Mouse (Mus musculus) heart, embryonic 16.5 days (tissue): ENCODE measurements around the gene Cd72. TPM values are rescaled to one million over a fixed set of nuclear protein-coding genes. Genes with fewer than 3 reads are reported as not detected.

Source experiments
- ATAC-seq: fragments of 200-750 bp; cut with Nextera tagmentation; replicated peaks from 2 replicates; pipeline ENCODE4 v1.8.0; 2017; ENCODE audit warnings: moderate number of reproducible peaks; ENCODE audit not compliant: insufficient read depth, low FRiP score; ENCODE audit errors: extremely low read depth
- H3K27ac ChIP-seq: fragments of 300-500 bp; sonication (generic); 2 replicates; pipeline ENCODE4 v1.5.1; 2014; ENCODE audit warnings: mild to moderate bottlenecking, low read length, control low read depth, moderate library complexity
- H3K27me3 ChIP-seq: fragments of 300-500 bp; sonication (generic); 2 replicates; pipeline ENCODE4 v1.6.1; 2014; ENCODE audit warnings: low read length, mixed read lengths; ENCODE audit not compliant: control insufficient read depth, insufficient read depth
- H3K36me3 ChIP-seq: fragments of 300-500 bp; sonication (generic); 2 replicates; pipeline ENCODE4 v1.6.1; 2014; ENCODE audit not compliant: control insufficient read depth, insufficient read depth
- H3K4me1 ChIP-seq: fragments of 300-500 bp; sonication (generic); 2 replicates; pipeline ENCODE4 v1.6.1; 2014; ENCODE audit warnings: low read length, mixed read lengths; ENCODE audit not compliant: control insufficient read depth, insufficient read depth
- H3K4me2 ChIP-seq: fragments of 300-500 bp; sonication (generic); 2 replicates; pipeline ENCODE4 v1.6.1; 2014; ENCODE audit warnings: low read depth, mild to moderate bottlenecking, control low read depth, low read length
- H3K4me3 ChIP-seq: fragments of 300-500 bp; sonication (generic); 2 replicates; pipeline ENCODE4 v1.5.1; 2014; ENCODE audit warnings: mild to moderate bottlenecking, control low read depth, low read length
- H3K9ac ChIP-seq: fragments of 300-500 bp; sonication (generic); 2 replicates; pipeline ENCODE4 v1.6.1; 2014; ENCODE audit warnings: low read length, control low read depth
- H3K9me3 ChIP-seq: fragments of 300-500 bp; sonication (generic); replicated peaks from 2 replicates; pipeline ENCODE4 v1.6.1; 2016; ENCODE audit warnings: low read length; ENCODE audit not compliant: control insufficient read depth
- WGBS: fragments of 180-500 bp; shearing (Covaris S2); extraction: QIAGEN DNeasy Blood & Tissue Kit; methylation state at CpG from one replicate; pipeline ENCODE4 v1.1.7; 2014; 5-methylcytosine and 5-hydroxymethylcytosine counted together
- polyA plus RNA-seq: library from polyadenylated mRNA; unstranded; fragments of >200 nt; fragmentation: Nextera tagmentation; extraction: Ambion mirVana; gene quantifications from 2 replicates; pipeline ENCODE4 v1.2.1, GENCODE M21; 2015

The Cd72 gene
- polyA plus RNA-seq = 3.2 and 4.3 TPM in 2 replicates

DNA sequence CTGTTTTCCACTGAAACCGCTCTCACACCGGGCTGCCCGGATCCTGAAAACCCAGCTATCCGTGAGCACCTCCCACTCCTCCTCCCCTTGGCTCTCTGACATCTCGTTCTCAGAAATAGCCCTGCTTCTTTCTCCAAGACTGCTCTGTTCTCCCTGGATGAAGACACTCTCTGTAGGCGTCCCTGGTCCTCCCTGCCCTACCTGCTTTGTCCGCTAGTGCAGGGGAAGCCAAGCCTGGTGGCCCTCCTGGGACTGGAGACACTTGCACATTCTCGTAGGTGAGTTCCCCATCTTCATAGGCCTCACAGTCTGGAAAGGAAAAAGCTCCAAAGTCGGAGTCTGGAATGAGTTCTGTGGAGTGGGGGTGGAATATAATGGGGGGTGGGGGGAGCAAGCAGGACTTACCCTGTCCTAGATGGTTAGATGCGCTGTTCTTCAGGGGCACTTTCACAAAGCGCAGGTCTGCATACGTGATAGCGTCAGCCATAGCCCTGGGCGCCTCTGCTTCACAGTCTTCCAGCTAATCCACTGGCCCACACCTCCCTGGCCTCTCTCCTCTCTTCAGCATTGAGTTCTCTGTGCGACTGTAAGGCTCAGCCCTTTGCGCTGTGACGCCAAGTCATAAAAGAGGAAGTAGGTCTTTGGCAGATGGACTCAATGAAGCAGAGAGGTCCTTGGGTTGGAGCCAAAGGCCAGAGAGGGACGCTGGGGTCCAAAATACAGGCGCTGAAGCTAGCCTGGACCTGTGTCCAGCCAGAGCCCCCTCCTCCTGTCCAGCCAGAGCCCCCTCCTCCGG is at the start of gene Cd72:
TSS of gene Cd72 (minus strand) at position 588 of the 796 bp plus-strand sequence.
- Histone ChIP-seq H3K36me3 (no peaks in the 10 kb centered on the region), H3K27me3 (peaks cover 14% of the 10 kb centered on the region), H3K9ac (peak within 1 kb of the TSS; percentile 15), H3K4me2 (peak within 1 kb of the TSS; percentile 66), H3K4me1 (peaks cover 24% of the 10 kb centered on the region), H3K9me3 (no peaks in the 10 kb centered on the region), H3K4me3 (peak within 1 kb of the TSS; percentile 35), H3K27ac (no peak within 1 kb of the TSS)
- WGBS = 27% methylated on average over 20 of the region's 20 CpGs
- ATAC-seq = no peak

DNA sequence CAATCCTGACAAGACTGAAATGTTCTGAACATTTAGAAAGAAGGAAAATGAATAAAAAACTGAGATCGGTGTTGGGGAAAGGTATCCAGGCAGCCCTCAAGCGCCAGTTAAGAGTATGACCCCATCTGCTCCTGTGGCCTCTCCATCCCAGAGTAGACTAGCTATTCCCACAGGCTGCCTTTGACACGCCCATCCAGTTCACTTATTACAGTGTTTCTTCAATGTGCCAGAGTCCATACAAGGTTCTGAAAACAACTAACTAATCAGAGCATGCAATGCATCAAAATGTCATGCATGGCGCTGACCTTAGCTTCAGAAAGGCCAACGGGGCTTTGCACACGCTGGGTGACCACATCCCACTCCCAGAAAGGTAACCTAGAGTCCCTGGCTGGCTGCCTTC is 49.1 kb upstream of the Cd72 start:
- no peaks in the 10 kb centered on the region for H3K36me3 ChIP-seq
- WGBS = 84% methylated on average over 6 of the region's 6 CpGs
- no peak overlapping the region for H3K4me3 ChIP-seq
- no peaks in the 10 kb centered on the region for H3K27me3 ChIP-seq
- no peaks in the 10 kb centered on the region for H3K9me3 ChIP-seq
- H3K4me1 ChIP-seq = peaks cover 17% of the 10 kb centered on the region
- H3K9ac ChIP-seq = no peak overlapping the region
- H3K27ac ChIP-seq = no peak overlapping the region
- ATAC-seq = no peak
- no peak overlapping the region for H3K4me2 ChIP-seq

DNA sequence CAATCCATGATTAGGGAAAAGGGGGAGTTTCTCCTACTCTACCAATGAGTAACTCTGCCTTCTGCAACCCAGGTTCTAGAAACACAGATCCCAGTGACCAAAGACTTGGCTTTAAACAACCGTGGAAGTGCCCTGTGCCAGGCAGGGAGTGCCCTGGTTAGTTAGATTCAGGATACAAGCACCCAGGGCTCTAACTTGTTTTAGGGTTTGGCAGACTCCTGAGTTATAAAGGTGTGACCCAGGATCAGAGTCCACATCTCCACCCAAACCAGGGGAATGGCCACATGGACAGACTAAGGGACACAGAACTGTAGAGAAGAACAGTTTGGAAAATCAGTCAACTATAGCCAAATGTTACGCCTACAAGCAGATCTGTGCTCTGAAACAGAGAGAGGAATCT is 48.6 kb upstream of the Cd72 start:
- no peaks in the 10 kb centered on the region for H3K9me3 ChIP-seq
- H3K9ac ChIP-seq = no peak overlapping the region
- H3K4me1 ChIP-seq = peaks cover 20% of the 10 kb centered on the region
- H3K27ac ChIP-seq = no peak overlapping the region
- no peak for ATAC-seq
- 79% methylated on average over 2 of the region's 2 CpGs for WGBS
- H3K36me3 ChIP-seq = no peaks in the 10 kb centered on the region
- no peaks in the 10 kb centered on the region for H3K27me3 ChIP-seq
- H3K4me2 ChIP-seq = no peak overlapping the region
- H3K4me3 ChIP-seq = no peak overlapping the region

DNA sequence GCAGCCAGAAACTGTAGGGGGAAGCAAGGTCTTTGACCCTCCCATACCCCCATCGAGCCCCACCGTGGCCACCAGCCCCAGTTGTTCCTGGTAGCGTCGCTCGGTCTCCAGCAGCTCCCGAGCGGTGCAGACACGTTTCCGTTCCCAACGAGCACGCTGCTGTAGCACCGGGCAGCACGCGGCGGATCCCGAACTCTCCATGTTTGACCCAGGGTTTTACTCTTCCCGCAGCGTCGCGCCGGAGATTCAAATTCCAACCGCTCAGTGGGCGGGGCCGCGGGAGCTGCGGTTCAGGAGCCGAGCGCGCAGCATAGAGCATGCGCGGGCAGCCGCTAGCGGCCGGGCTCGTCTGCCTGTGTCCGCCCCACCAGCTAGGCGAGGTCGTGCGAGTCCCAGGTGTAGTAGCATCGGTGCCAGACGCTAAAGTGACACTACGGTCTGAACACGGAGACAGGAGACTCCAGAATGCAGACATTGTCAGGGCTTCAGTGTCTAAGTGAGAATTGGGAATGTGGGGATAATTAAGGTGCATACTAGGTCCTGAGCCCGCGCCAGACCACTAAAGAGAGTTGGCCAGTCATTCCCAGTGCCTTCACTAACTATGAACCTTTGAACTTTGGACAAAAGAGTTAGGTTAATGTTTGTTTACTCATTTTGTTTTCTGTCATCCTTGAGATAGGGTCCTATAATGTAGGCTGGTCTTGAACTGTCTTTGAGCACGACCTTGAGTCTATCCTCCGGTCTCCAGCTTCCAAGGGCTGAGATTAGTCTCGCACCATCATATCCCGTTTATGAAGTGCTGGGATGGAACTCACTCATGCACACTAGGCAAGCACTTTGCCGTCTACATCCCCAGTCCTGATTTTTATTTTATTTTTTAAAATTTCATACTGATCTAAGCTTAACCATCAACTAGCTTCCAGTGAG is 45.2 kb upstream of the Cd72 start, which contains the start of gene Arhgef39:
TSS of gene Arhgef39 (minus strand) at position 289 of the 927 bp plus-strand sequence.
- peak within 1 kb of the TSS; percentile 89 for H3K4me2 ChIP-seq
- WGBS = 7% methylated on average over 50 of the region's 50 CpGs
- ATAC-seq = peak; percentile 89
- H3K27ac ChIP-seq = peak within 1 kb of the TSS; percentile 68
- H3K9me3 ChIP-seq = no peaks in the 10 kb centered on the region
- H3K4me1 ChIP-seq = peaks cover 27% of the 10 kb centered on the region
- H3K4me3 ChIP-seq = peak within 1 kb of the TSS; percentile 77
- H3K27me3 ChIP-seq = no peaks in the 10 kb centered on the region
- 0 out of 2 replicates have a peak, but pooled peaks cover 3% of the 10 kb centered on the region for H3K36me3 ChIP-seq
- H3K9ac ChIP-seq = peak within 1 kb of the TSS; percentile 79

DNA sequence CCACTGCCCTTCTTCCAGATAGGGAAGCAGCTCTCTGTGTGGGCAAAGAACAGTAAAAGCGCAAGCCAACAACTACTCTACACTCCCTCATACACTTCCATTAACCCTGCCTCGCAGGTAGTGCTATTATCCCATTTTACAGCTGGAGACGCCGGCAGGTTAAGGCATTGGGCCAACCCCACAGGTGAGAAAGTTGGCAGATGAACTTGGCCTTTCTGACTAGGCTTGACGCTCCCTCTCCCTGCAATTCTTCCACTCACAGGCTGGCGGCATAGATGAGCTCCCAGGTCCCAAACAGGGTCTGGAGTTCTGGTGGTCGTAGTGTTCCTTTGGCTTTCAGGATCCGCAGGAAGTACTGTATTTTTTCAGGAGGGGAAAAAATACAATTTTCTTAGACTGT is 44.6 kb upstream of the Cd72 start:
- peak; percentile 28; the same call in 1 of the 2 replicates for ATAC-seq
- H3K4me1 ChIP-seq = peaks cover 32% of the 10 kb centered on the region
- 13% methylated on average over 8 of the region's 8 CpGs for WGBS

DNA sequence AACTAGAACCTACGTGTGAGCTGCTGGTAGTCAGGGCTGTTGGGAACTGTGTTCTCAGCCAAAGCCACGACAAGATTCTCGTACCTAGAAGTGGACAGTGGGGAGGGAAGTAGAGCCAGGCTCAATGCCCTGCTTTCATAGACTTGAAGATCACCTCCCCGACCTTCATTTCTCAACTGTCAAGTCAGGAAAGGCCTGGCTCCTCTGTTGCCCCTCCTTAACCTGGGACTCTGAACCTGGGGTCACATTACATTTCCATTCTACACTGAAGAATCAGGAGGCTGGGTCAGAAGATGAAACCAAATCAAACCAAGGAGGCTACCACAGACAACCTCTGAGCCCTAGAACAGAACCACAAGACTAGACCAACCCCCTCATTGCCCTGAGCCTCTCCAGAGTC is 43.5 kb upstream of the Cd72 start:
- 0 out of 2 replicates have a peak, but pooled peaks cover 3% of the 10 kb centered on the region for H3K36me3 ChIP-seq
- no peak overlapping the region for H3K27ac ChIP-seq
- ATAC-seq = no peak
- peak overlapping the region; percentile 77 for H3K4me3 ChIP-seq
- peak overlapping the region; percentile 89 for H3K4me2 ChIP-seq
- peak overlapping the region; percentile 79 for H3K9ac ChIP-seq
- peaks cover 33% of the 10 kb centered on the region for H3K4me1 ChIP-seq
- H3K27me3 ChIP-seq = no peaks in the 10 kb centered on the region
- no peaks in the 10 kb centered on the region for H3K9me3 ChIP-seq
- 52% methylated on average over 4 of the region's 4 CpGs for WGBS

More for the DNA sequence above, 44.6 kb upstream of the Cd72 start:
- Histone ChIP-seq H3K27ac (peak overlapping the region; percentile 68; the same call in 1 of the 2 replicates), H3K4me3 (peak overlapping the region; percentile 77), H3K4me2 (peak overlapping the region; percentile 89), H3K9ac (peak overlapping the region; percentile 79), H3K27me3 (no peaks in the 10 kb centered on the region), H3K36me3 (0 out of 2 replicates have a peak, but pooled peaks cover 3% of the 10 kb centered on the region), H3K9me3 (no peaks in the 10 kb centered on the region)

DNA sequence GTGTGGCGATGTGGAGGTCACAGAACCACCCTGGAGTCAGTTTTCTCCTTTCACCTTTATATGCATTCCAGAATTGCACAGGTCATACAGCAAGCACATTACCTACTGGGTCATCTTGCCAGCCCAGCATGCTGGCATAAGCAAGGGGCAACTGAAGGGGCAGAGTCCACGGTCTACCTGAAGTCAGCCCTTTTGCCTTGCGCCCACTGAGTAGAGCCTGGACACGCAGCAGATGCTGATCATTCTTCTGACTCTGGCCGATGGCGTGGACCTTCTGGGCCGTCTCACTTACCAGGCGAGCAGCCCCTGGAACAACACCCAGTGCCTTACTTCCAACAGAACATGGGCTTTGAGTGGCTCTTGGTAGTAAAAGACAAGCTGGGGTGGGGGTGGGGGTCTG is 43.0 kb upstream of the Cd72 start:
- Histone ChIP-seq H3K4me3 (no peak overlapping the region), H3K27ac (no peak overlapping the region), H3K9me3 (no peaks in the 10 kb centered on the region), H3K27me3 (no peaks in the 10 kb centered on the region), H3K4me2 (peak overlapping the region; percentile 89; the same call in 1 of the 2 replicates), H3K9ac (peak overlapping the region; percentile 79; the same call in 1 of the 2 replicates), H3K4me1 (peaks cover 33% of the 10 kb centered on the region), H3K36me3 (0 out of 2 replicates have a peak, but pooled peaks cover 3% of the 10 kb centered on the region)
- WGBS = 92% methylated on average over 8 of the region's 8 CpGs
- no peak for ATAC-seq

DNA sequence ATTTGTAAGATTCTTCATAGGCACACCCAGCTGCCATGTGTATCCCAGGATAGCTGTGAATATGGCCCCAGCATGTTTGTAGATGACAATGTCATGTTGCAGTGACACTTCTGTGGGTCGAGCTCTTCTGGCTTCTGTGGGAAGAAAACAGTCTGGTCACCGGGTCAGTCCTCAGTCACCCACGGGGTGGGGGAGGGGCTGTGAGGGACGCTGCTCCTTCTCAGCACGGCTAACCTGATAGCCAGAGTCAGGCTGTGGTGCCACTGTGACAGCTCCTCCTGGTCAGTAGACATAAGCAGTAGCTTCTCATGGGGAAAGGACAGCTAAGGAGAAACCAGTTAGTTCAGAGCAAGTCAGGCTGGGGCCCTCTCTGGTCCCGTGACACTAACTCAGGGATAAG is 42.2 kb upstream of the Cd72 start:
- Histone ChIP-seq H3K4me3 (no peak overlapping the region), H3K4me1 (peaks cover 33% of the 10 kb centered on the region), H3K27ac (no peak overlapping the region), H3K9me3 (no peaks in the 10 kb centered on the region), H3K4me2 (no peak overlapping the region), H3K9ac (no peak overlapping the region), H3K27me3 (no peaks in the 10 kb centered on the region), H3K36me3 (0 out of 2 replicates have a peak, but pooled peaks cover 3% of the 10 kb centered on the region)
- no peak for ATAC-seq
- WGBS = 36% methylated on average over 6 of the region's 6 CpGs
